Mouse (Mus musculus): Measurements from ENCODE around the gene Olfr1272.
"Not testable (repeated sequence)": the region's sequence is repeated elsewhere in the genome, so short reads cannot be mapped to it uniquely, and the experiment has no call there.

Gene Olfr1272

DNA sequence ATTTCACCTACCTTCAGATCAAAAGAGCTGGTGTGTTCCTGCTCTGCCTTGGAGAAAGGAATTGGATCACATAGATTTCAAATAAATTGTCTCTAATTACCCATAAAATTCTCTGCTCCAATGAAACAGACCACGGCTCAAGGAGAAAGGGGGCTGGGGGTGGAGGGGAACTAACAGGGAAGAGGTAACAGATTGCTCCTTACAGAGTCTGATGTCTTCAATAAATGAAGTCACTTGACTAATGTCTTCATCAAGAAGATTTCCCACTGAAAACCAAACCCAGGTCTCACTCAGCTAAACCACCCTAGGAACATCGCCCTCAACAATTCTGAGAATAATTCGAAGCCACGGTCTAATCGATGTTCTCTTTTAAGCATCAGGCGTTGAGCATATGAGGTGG lies at the start of gene Olfr1272:
Gene Olfr1272 (minus strand): TSS at position 101 of the 400 bp plus-strand sequence.
- DNase-seq (ENCODE audit: low spot score in 2 of 2), result no peak

GRCm38 (mm10) chr2:90321900-90322299 lies 29.3 kb upstream of the Olfr1272 start, which contains the start of gene Gm13769:
Gene Gm13769 (plus strand): TSS chr2:90322200.
- DNase-seq (ENCODE audit: low spot score in 2 of 2), result not testable (repeated sequence)

DNA sequence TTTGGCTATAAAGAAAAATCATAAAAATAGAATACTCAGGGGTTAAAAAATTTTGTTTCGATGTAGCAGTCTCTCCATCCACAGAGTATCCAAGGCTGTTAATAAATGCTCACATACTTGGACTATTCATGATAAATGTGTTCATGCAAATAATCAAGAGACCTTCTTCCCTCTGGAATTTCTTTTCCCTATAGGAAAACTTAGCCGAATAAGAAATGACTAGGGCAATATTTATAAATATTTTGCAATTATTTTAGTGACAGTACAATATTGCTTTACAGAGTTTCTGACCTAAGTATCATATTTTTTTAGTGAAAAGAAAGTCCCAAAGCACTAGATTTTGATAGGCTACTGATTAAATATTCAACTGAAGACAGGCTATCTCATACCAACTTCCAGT lies 21.7 kb downstream of the Olfr1272 start, which contains the start of gene Olfr1271:
Gene Olfr1271 (minus strand): TSS at position 101 of the 400 bp plus-strand sequence.
- DNase-seq (ENCODE audit: low spot score in 2 of 2), result no peak

DNA sequence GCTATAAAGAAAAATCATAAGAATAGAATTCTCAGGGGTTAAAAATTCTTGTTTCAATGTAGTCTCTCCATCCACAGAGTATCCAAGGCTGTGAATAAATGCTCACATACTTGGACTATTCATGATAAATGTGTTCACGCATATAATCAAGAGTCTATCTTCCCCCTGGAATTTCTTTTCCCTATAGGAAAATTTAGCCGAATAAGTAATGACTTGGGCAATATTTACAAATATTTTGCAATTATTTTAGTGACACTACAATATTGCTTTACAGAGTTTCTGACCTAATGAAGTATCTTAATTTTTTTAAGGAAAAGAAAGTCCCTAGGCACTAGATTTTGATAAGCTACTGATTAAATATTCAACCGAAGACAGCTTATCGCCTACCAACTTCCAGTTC lies 35.1 kb downstream of the Olfr1272 start, which contains the start of gene Olfr142:
Gene Olfr142 (minus strand): TSS at position 101 of the 400 bp plus-strand sequence.
- no peak for DNase-seq (ENCODE audit: low spot score in 2 of 2)

Measured in natural killer cell, adult 2 months (primary cell).